Comparison of ENCODE assay signal across 9 mouse cellular contexts in the genomic region with DNA sequence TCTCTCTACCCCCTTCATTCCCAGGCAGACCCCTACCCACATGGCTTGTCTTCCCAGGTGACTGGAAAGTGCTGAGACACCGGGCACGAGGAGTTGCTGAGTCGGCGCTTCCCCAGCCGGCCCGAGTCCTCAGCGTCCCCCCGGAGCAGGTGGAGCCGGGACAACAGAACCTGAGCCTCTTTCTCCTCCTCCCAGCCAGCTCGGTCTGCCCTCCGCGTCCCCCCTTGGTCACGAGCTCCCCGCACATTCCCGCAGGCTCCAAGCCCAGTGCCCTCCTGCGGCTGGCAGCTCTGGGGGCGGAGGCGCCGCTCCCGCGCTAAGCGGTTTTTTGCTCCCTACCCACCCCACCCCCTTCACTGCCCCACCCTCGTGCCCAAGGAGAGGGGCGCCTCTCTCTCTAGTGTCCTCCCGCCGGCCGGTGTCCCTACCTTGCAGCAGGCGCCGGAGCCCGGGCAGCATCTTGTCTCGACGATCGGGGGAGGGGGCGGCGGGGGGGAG. TPM values are rescaled to one million over a fixed set of nuclear protein-coding genes. Genes with fewer than 3 reads are reported as not detected.
A peak's percentile ranks its signal among the peaks of the same experiment; 100 is the strongest.
DNase-seq lines count a peak whose midpoint lies in the region; ATAC-seq and TF ChIP-seq lines count a peak whose summit lies in the region.
"Had no signal": no experiment of that assay in that cellular context is flagged by ENCODE, and none has a peak within 500 bp of the region (broad histone marks: within the 10 kb centered on the region; RNA-seq: fewer than 3 reads in every experiment).

A gene (minus strand): TSS at position 477 of the 498 bp plus-strand sequence.

- H3K4me1 ChIP-seq in heart, embryonic 10.5 days: peaks cover 58% of the 10 kb centered on the region
- H3K4me1 ChIP-seq in CH12.LX (ENCODE audit: control insufficient read depth in 1 of 2, insufficient read depth in 2 of 2): peaks cover 0 to 21% of the 10 kb centered on the region in 2 experiments; a peak in 2 of 4 replicates
- peaks cover 64% of the 10 kb centered on the region for H3K4me1 ChIP-seq in forebrain, embryonic 10.5 days

- no peak for DNase-seq in heart, embryonic 10.5 days (ENCODE audit: low spot score)
- no peak for DNase-seq in heart, postnatal 10 days
- no peak for DNase-seq in CH12.LX (ENCODE audit: extremely low read depth)
- peak; percentile 44 for DNase-seq in forebrain, embryonic 10.5 days (ENCODE audit: extremely low spot score, low spot score)
- DNase-seq in layer of hippocampus, postnatal 36 days: no peak
- DNase-seq in gastrocnemius, postnatal 10 days: no peak

- intact Hi-C loops in heart, postnatal 10 days (cut with DNase I): loop anchor here (2.0 kb wide), 1 partner anchor 17 kb away; no protein-coding TSS in a partner anchor

- no peak for ATAC-seq in megakaryocyte progenitor cell, adult 5-6 weeks (replicated peaks; ENCODE audit: poor library complexity)

- peaks cover 93% of the 10 kb centered on the region for H3K27me3 ChIP-seq in heart, embryonic 10.5 days (ENCODE audit: insufficient read depth, poor library complexity, severe bottlenecking)
- H3K27me3 ChIP-seq in CH12.LX (replicated peaks): peaks cover 31% of the 10 kb centered on the region
- peaks cover 100% of the 10 kb centered on the region for H3K27me3 ChIP-seq in forebrain, embryonic 10.5 days (ENCODE audit: poor library complexity, severe bottlenecking)
- peaks cover 24% of the 10 kb centered on the region for H3K27me3 ChIP-seq in myocyte (ENCODE audit: control insufficient read depth, insufficient read depth, insufficient read length)

- TF ChIP-seq CTCF in CH12.LX (conservative IDR thresholded peaks at IDR 0.05 in 1 of 2, IDR thresholded peaks at IDR 0.05 in 1 of 2; ENCODE audit: low read depth in 2 of 2, low read length in 2 of 2): no peak

- peak within 1 kb of the TSS; percentile 64 for H3K4me3 ChIP-seq in heart, embryonic 10.5 days
- H3K4me3 ChIP-seq in CH12.LX (replicated peaks in 1 of 3; ENCODE audit: low read depth in 2 of 3, low read length in 2 of 3, poor library complexity in 1 of 3) (peak within 1 kb of the TSS in 2 of 3 experiments; percentile 8 to 42), myocyte (peak within 1 kb of the TSS; percentile 18)
- H3K4me3 ChIP-seq in forebrain, embryonic 10.5 days: peak within 1 kb of the TSS; percentile 66

- no peaks in the 10 kb centered on the region for H3K9me3 ChIP-seq in heart, embryonic 10.5 days
- H3K9me3 ChIP-seq in CH12.LX (replicated peaks; ENCODE audit: low read length): peaks cover 4% of the 10 kb centered on the region
- no peaks in the 10 kb centered on the region for H3K9me3 ChIP-seq in forebrain, embryonic 10.5 days

- WGBS in heart, embryonic 10.5 days: 1% methylated on average over 30 of the region's 35 CpGs
- WGBS in forebrain, embryonic 10.5 days: under 1% methylated on average over 35 of the region's 35 CpGs

- H3K9ac ChIP-seq in CH12.LX (ENCODE audit: insufficient read depth, low read depth): no peak within 1 kb of the TSS

- H3K79me2 ChIP-seq in CH12.LX (replicated peaks; ENCODE audit: control insufficient read depth, extremely low read depth, insufficient read depth, poor library complexity, severe bottlenecking) (no peaks in the 10 kb centered on the region), myocyte (ENCODE audit: control insufficient read depth, insufficient read depth) (no peaks in the 10 kb centered on the region)

- TF ChIP-seq POLR2A in CH12.LX (IDR thresholded peaks at IDR 0.05; ENCODE audit: low read depth, low read length): no peak
- no peak for TF ChIP-seq POLR2A in myocyte (IDR thresholded peaks at IDR 0.05; ENCODE audit: insufficient read length, low read depth)

- TF ChIP-seq EP300 in CH12.LX (IDR thresholded peaks at IDR 0.05; ENCODE audit: low read length): no peak

- H3ac ChIP-seq in myocyte (ENCODE audit: control insufficient read depth, insufficient read length): no peak within 1 kb of the TSS

- no peaks in the 10 kb centered on the region for H3K36me3 ChIP-seq in heart, embryonic 10.5 days
- H3K36me3 ChIP-seq in CH12.LX (replicated peaks in 1 of 2; ENCODE audit: control insufficient read depth in 1 of 2, insufficient read depth in 1 of 2, low read length in 1 of 2): no peaks in the 10 kb centered on the region
- H3K36me3 ChIP-seq in forebrain, embryonic 10.5 days (replicated peaks): no peaks in the 10 kb centered on the region
- no peaks in the 10 kb centered on the region for H3K36me3 ChIP-seq in myocyte (ENCODE audit: control insufficient read depth, insufficient read depth)
- H3K36me3 ChIP-seq: G1E had no signal

- TF ChIP-seq RAD21 in CH12.LX (IDR thresholded peaks at IDR 0.05; ENCODE audit: low read depth, low read length): no peak

- peak within 1 kb of the TSS; percentile 44 for H3K27ac ChIP-seq in heart, embryonic 10.5 days
- no peak within 1 kb of the TSS for H3K27ac ChIP-seq in CH12.LX (ENCODE audit: insufficient read depth, low read depth)
- peak within 1 kb of the TSS; percentile 73 for H3K27ac ChIP-seq in forebrain, embryonic 10.5 days

- in situ Hi-C loops in CH12.LX (cut with MboI; ENCODE audit: low pct_ligation_motif_present, low pct_unique_long_range_greater_than_20kb, low sequenced_read_pairs): loop anchor here (25.0 kb wide), 1 partner anchor 351 kb away; no protein-coding TSS in a partner anchor

- dilution Hi-C loops in CH12.LX (cut with MboI; ENCODE audit: extremely low pct_ligation_motif_present, extremely low pct_unique_long_range_greater_than_20kb, low sequenced_read_pairs): no loop called here

- H3K4me2 ChIP-seq in CH12.LX (ENCODE audit: insufficient read depth, low read depth, poor library complexity, severe bottlenecking): peak within 1 kb of the TSS; percentile 84
- peak within 1 kb of the TSS; percentile 99 for H3K4me2 ChIP-seq in myocyte (ENCODE audit: low read depth)

TF ChIP-seq in CH12.LX, 34 proteins besides CTCF, POLR2A, EP300 and RAD21:
- no peak for TF ChIP-seq E2F4 (IDR thresholded peaks at IDR 0.05; ENCODE audit: insufficient replicate concordance, low read depth, low read length)
- 0 out of 2 replicates have a peak, but pooled peaks have one; percentile 30 for TF ChIP-seq MAFK (IDR thresholded peaks at IDR 0.05; ENCODE audit: insufficient replicate concordance, low read length)

TF ChIP-seq in myocyte, 11 proteins besides CTCF, POLR2A, EP300 and RAD21:
- TF ChIP-seq MYOG (IDR thresholded peaks at IDR 0.05; ENCODE audit: control insufficient read depth in 1 of 3, insufficient read depth in 1 of 3, insufficient read length in 2 of 3, low read depth in 2 of 3): no peak
- no peak for TF ChIP-seq TCF12 (IDR thresholded peaks at IDR 0.05; ENCODE audit: insufficient read depth, poor library complexity, severe bottlenecking)
- TF ChIP-seq REST (IDR thresholded peaks at IDR 0.05; ENCODE audit: insufficient read depth, insufficient read length): no peak
- TF ChIP-seq MYOD1 (IDR thresholded peaks at IDR 0.05; ENCODE audit: control insufficient read depth in 1 of 3, insufficient read length in 2 of 3, low read depth in 2 of 3): no peak
- no peak for TF ChIP-seq POLR2AphosphoS2 (IDR thresholded peaks at IDR 0.05; ENCODE audit: insufficient read length, low read depth)
- no peak for TF ChIP-seq TCF3 (IDR thresholded peaks at IDR 0.05; ENCODE audit: insufficient read length, low read depth)
- TF ChIP-seq CEBPB (IDR thresholded peaks at IDR 0.05; ENCODE audit: insufficient read depth, poor library complexity, severe bottlenecking): no peak
- no peak for TF ChIP-seq MAX (IDR thresholded peaks at IDR 0.05; ENCODE audit: low read depth)
- no peak for TF ChIP-seq SRF (IDR thresholded peaks at IDR 0.05; ENCODE audit: control insufficient read depth, insufficient read length, low read depth)
- no peak for TF ChIP-seq USF1 (IDR thresholded peaks at IDR 0.05; ENCODE audit: low read depth)
- TF ChIP-seq E2F4 (IDR thresholded peaks at IDR 0.05; ENCODE audit: insufficient read depth): no peak

RNA-seq across cellular contexts. Expression of the gene that starts here (rescaled TPM):
- 0.33 and 0.88 TPM in 2 replicates for polyA plus RNA-seq in heart, embryonic 10.5 days (2016; fragmentation: Nextera tagmentation; extraction: Ambion mirVana)
- 1 to 10 TPM; 4.0 to 8.0 TPM for total RNA-seq in heart, postnatal 10 days (2021)
- total RNA-seq in CH12.LX (2012; rRNA removed): not detected in 2 replicates
- not detected in 2 replicates for total RNA-seq in CH12.LX (2014; rRNA removed)
- not detected in 2 replicates for polyA plus RNA-seq in CH12.LX (2012; ENCODE audit: insufficient read length, low read depth)
- 0.78 and 1.0 TPM in 2 replicates for polyA plus RNA-seq in forebrain, embryonic 10.5 days (2016; fragmentation: Nextera tagmentation; extraction: Ambion mirVana)
- 10 to 100 TPM; 91.2 to 94.8 TPM for total RNA-seq in layer of hippocampus, postnatal 36 days (2021)
- 0.13 TPM for polyA plus RNA-seq in myocyte (2012; fragmentation: generic; extraction: Trizol)
- 1 to 10 TPM; 1.0 TPM for total RNA-seq in gastrocnemius, postnatal 10 days (2021)
- not detected in 2 replicates for total RNA-seq in megakaryocyte progenitor cell, adult 5-6 weeks (2015)
- total RNA-seq in megakaryocyte progenitor cell, adult 5-6 weeks (2017): not detected in 2 replicates
- total RNA-seq: G1E had no signal
- polyA plus RNA-seq: G1E had no signal

Comparison
In these comparisons a context has a peak if more than half of its experiments do, and no peak if none do; other contexts are left out.
1. RNA of the gene that starts here (total RNA-seq): 91.2 to 94.8 TPM in layer of hippocampus, postnatal 36 days; 4.0 to 8.0 TPM in heart, postnatal 10 days, 1.0 TPM in gastrocnemius, postnatal 10 days, not detected in CH12.LX and not detected in megakaryocyte progenitor cell, adult 5-6 weeks; every median in the first group is over 10 times any median in the second.
2. Peak in every context shown above with its lines, with median percentiles within 50 percentile points of each other: H3K4me3 ChIP-seq.